Mouse (Mus musculus) forebrain, embryonic 10.5 days (tissue): ENCODE measurements around the gene Acvr1b. TPM values are rescaled to one million over a fixed set of nuclear protein-coding genes. Genes with fewer than 3 reads are reported as not detected.

ENCODE experiments used
- DNase-seq: peaks from one replicate; pipeline ENCODE4 v3.0.0-alpha.2; 2017; ENCODE audit warnings: low spot score; ENCODE audit errors: extremely low spot score
- H3K27ac ChIP-seq: fragments of 300-500 bp; sonication (generic); 2 replicates; pipeline ENCODE4 v1.5.1; 2016; ENCODE audit warnings: mild to moderate bottlenecking
- H3K27me3 ChIP-seq: fragments of 300-500 bp; sonication (generic); 2 replicates; pipeline ENCODE4 v1.6.1; 2016; ENCODE audit warnings: mild to moderate bottlenecking; ENCODE audit not compliant: poor library complexity, severe bottlenecking
- H3K36me3 ChIP-seq: fragments of 300-500 bp; sonication (generic); replicated peaks from 2 replicates; pipeline ENCODE4 v1.6.1; 2016; ENCODE audit warnings: mild to moderate bottlenecking, moderate library complexity
- H3K4me1 ChIP-seq: fragments of 300-500 bp; sonication (generic); 2 replicates; pipeline ENCODE4 v1.6.1; 2016
- H3K4me3 ChIP-seq: fragments of 300-500 bp; sonication (generic); 2 replicates; pipeline ENCODE4 v1.5.1; 2016; ENCODE audit warnings: mild to moderate bottlenecking, moderate library complexity
- H3K9me3 ChIP-seq: fragments of 300-500 bp; sonication (generic); 2 replicates; pipeline ENCODE4 v1.6.1; 2016; ENCODE audit warnings: mild to moderate bottlenecking, moderate library complexity
- WGBS: fragments of 180-500 bp; shearing (Covaris S2); methylation state at CpG from one replicate; pipeline ENCODE4 v1.1.7; 2016; 5-methylcytosine and 5-hydroxymethylcytosine counted together
- polyA plus RNA-seq: library from polyadenylated mRNA; unstranded; fragments of >200 nt; fragmentation: Nextera tagmentation; extraction: Ambion mirVana; gene quantifications from 2 replicates; pipeline ENCODE4 v1.2.1, GENCODE M21; 2016

Acvr1b gene
- polyA plus RNA-seq, 1 experiment from 2014 or later = 5.8 TPM

DNA sequence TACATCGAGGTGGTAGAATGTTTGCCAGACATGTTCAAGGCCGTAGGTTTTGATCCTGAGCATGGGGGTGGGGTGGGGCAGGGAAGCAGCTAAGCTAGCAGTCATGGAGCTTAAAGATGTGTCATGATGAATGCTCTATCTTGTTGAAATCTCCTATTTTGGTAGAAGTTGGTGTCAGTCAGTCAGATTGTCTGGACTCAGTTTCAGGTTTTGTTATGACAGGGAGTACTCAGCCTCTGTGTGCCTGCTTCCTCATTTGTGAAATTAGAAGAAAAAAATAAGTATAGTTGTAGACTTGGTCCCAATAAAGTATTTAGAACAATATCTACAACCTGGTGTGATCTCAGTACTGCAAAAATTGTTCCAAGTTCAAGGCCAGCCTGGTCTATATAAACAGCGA is 35.2 kb upstream of the Acvr1b start:
- WGBS = 90% methylated on average over 3 of the region's 3 CpGs
- Histone ChIP-seq H3K4me3 (no peak overlapping the region), H3K4me1 (peaks cover 61% of the 10 kb centered on the region), H3K27me3 (peaks cover 42% of the 10 kb centered on the region), H3K36me3 (0 out of 2 replicates have a peak, but pooled peaks cover 3% of the 10 kb centered on the region), H3K9me3 (no peaks in the 10 kb centered on the region), H3K27ac (no peak overlapping the region)
- no peak for DNase-seq

GRCm38 (mm10) chr15:101139885-101140284 is 34.0 kb upstream of the Acvr1b start:
- peaks cover 60% of the 10 kb centered on the region for H3K4me1 ChIP-seq
- peak overlapping the region; percentile 64 for H3K27ac ChIP-seq
- 9% methylated on average over 12 of the region's 12 CpGs for WGBS
- no peak for DNase-seq
- H3K4me3 ChIP-seq = peak overlapping the region; percentile 9; the same call in 1 of the 2 replicates
- H3K27me3 ChIP-seq = peaks cover 47% of the 10 kb centered on the region
- H3K9me3 ChIP-seq = no peaks in the 10 kb centered on the region
- H3K36me3 ChIP-seq = 0 out of 2 replicates have a peak, but pooled peaks cover 3% of the 10 kb centered on the region

DNA sequence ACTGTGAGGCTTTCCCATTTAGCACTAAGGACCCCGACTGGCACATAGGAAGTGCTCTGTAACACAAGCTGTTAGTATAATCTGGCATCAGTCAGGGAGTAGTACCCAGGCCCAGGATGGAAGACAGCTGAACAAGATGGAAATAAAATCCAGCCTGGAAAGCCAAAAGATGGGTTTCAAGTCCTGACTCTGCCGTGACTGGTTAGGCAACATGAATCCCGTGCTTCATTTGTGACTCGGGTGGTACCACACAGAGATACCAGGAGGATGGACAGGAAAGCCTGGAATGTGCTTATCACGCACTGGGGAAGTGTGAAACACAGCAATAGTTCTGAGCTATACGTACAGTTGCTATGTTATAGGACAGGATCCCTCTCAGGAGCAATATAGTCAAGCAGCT is 33.3 kb upstream of the Acvr1b start:
- DNase-seq = no peak
- Histone ChIP-seq H3K27me3 (peaks cover 40% of the 10 kb centered on the region), H3K36me3 (0 out of 2 replicates have a peak, but pooled peaks cover 3% of the 10 kb centered on the region), H3K9me3 (no peaks in the 10 kb centered on the region), H3K4me3 (0 out of 2 replicates have a peak overlapping the region, but pooled peaks have one; percentile 8), H3K4me1 (peaks cover 60% of the 10 kb centered on the region), H3K27ac (peak overlapping the region; percentile 64; the same call in 1 of the 2 replicates)
- 64% methylated on average over 6 of the region's 6 CpGs for WGBS

GRCm38 (mm10) chr15:101141061-101141541 is 32.8 kb upstream of the Acvr1b start:
- H3K4me3 ChIP-seq = 0 out of 2 replicates have a peak overlapping the region, but pooled peaks have one; percentile 8
- peaks cover 64% of the 10 kb centered on the region for H3K4me1 ChIP-seq
- peak; percentile 79 for DNase-seq
- peaks cover 38% of the 10 kb centered on the region for H3K27me3 ChIP-seq
- no peaks in the 10 kb centered on the region for H3K9me3 ChIP-seq
- H3K27ac ChIP-seq = no peak overlapping the region
- H3K36me3 ChIP-seq = 0 out of 2 replicates have a peak, but pooled peaks cover 3% of the 10 kb centered on the region
- 5% methylated on average over 12 of the region's 14 CpGs for WGBS

GRCm38 (mm10) chr15:101142672-101143071 is 31.2 kb upstream of the Acvr1b start:
- WGBS = 57% methylated on average over 8 of the region's 8 CpGs
- no peak overlapping the region for H3K27ac ChIP-seq
- no peak overlapping the region for H3K4me3 ChIP-seq
- H3K4me1 ChIP-seq = peaks cover 78% of the 10 kb centered on the region
- no peaks in the 10 kb centered on the region for H3K9me3 ChIP-seq
- no peaks in the 10 kb centered on the region for H3K36me3 ChIP-seq
- H3K27me3 ChIP-seq = peaks cover 40% of the 10 kb centered on the region
- no peak for DNase-seq

- no peaks in the 10 kb centered on the region for H3K9me3 ChIP-seq
- H3K27me3 ChIP-seq = peaks cover 40% of the 10 kb centered on the region
- no peak overlapping the region; the same call in 1 of the 2 replicates for H3K4me3 ChIP-seq
- no peaks in the 10 kb centered on the region for H3K36me3 ChIP-seq
- H3K27ac ChIP-seq = peak overlapping the region; percentile 48
- no peak for DNase-seq
- 20% methylated on average over 8 of the region's 8 CpGs for WGBS
- H3K4me1 ChIP-seq = peaks cover 87% of the 10 kb centered on the region
Measured at GRCm38 (mm10) chr15:101143494-101143893, 30.4 kb upstream of the Acvr1b start.

GRCm38 (mm10) chr15:101144176-101144575 is 29.7 kb upstream of the Acvr1b start:
- H3K36me3 ChIP-seq = no peaks in the 10 kb centered on the region
- no peak overlapping the region for H3K4me3 ChIP-seq
- DNase-seq = no peak
- H3K27ac ChIP-seq = peak overlapping the region; percentile 80; the same call in 1 of the 2 replicates
- peaks cover 86% of the 10 kb centered on the region for H3K4me1 ChIP-seq
- H3K9me3 ChIP-seq = no peaks in the 10 kb centered on the region
- 88% methylated on average over 5 of the region's 5 CpGs for WGBS
- peaks cover 37% of the 10 kb centered on the region for H3K27me3 ChIP-seq

- 91% methylated on average over 8 of the region's 8 CpGs for WGBS
- Histone ChIP-seq H3K27me3 (peaks cover 32% of the 10 kb centered on the region), H3K36me3 (no peaks in the 10 kb centered on the region), H3K4me1 (peaks cover 80% of the 10 kb centered on the region), H3K27ac (peak overlapping the region; percentile 80; the same call in 1 of the 2 replicates), H3K4me3 (no peak overlapping the region), H3K9me3 (no peaks in the 10 kb centered on the region)
- DNase-seq = no peak
Measured at GRCm38 (mm10) chr15:101144779-101145178, 29.1 kb upstream of the Acvr1b start.

DNA sequence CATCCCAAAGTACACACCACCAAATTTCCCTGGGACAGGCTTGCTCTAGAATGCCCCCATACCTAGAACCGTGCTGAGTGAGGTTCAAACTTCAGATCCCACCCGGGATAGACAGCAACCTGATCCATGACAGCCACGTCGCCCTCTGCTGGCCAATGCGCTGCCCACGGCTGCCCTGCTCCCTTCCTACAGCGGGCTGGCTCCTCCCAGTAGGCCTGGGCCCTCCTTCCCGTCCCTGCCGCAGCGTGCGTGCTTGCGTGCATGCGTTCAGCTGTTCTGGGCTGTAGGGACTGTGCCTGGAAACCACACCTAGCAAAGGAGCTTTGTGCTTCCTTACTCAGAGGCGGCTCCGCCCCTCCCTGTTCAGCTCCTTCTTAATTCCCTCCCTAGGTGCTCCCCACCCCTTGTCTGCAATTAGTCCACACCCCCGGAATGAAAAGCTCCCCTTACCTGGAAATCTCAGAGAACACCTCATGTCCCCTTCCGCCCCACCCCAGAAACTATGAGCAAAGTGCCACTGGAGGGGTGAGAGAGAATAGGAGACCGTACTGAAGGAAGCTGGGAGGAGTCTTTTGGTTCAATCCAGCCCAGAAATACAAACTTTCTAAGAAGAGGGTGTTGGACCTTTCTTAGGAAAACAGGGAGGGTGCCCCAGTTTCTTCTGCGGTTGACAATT is 28.3 kb upstream of the Acvr1b start:
- WGBS = 9% methylated on average over 19 of the region's 19 CpGs
- Histone ChIP-seq H3K36me3 (no peaks in the 10 kb centered on the region), H3K9me3 (no peaks in the 10 kb centered on the region), H3K4me1 (peaks cover 72% of the 10 kb centered on the region), H3K27ac (peak overlapping the region; percentile 80), H3K4me3 (peak overlapping the region; percentile 36), H3K27me3 (peaks cover 25% of the 10 kb centered on the region)
- peak; percentile 95 for DNase-seq

DNA sequence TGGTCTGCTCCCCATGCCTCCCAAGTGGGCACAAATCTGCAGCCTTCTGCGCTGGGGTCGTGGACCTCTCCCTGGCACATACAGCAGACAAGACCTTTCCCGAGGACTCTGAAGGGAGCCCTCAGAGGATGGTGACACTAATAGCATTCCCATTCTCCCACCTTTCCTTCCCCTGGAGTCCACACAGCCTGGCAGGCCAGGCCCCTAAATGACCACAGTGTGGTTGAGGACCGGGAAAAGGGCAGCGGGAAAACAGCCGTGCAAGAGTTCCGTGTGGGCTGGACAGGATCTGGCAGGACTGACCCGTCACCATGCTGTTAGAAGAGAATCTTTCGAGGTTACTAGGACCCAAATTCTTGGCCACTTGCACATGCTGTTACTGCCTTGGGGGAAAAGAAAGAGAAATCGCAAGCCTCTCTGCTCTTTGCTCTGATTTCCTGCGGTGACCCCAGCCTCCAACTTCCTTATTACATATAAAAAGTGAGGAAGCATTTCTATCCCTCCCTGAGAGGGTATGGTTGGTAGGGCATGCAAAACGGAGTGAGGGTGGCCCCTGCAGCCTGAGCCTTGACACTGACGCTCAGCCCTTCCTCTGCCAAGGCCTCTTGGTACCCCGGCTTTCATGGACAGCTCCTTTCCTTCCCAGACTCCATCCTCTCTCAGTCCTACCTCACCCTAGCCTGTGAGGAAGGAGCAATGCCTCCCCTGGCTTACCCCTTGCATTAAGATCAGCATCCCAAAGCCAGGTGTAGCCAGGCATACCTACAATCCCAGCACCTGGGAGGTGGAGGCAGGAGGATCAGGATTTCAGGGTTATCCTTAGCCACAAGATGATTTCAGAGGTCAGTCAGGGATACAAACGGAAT is 27.5 kb upstream of the Acvr1b start:
- Histone ChIP-seq H3K27me3 (peaks cover 21% of the 10 kb centered on the region), H3K36me3 (no peaks in the 10 kb centered on the region), H3K4me3 (peak overlapping the region; percentile 36; the same call in 1 of the 2 replicates), H3K4me1 (peaks cover 64% of the 10 kb centered on the region), H3K9me3 (no peaks in the 10 kb centered on the region), H3K27ac (peak overlapping the region; percentile 80)
- WGBS = 69% methylated on average over 15 of the region's 15 CpGs
- DNase-seq = no peak

DNA sequence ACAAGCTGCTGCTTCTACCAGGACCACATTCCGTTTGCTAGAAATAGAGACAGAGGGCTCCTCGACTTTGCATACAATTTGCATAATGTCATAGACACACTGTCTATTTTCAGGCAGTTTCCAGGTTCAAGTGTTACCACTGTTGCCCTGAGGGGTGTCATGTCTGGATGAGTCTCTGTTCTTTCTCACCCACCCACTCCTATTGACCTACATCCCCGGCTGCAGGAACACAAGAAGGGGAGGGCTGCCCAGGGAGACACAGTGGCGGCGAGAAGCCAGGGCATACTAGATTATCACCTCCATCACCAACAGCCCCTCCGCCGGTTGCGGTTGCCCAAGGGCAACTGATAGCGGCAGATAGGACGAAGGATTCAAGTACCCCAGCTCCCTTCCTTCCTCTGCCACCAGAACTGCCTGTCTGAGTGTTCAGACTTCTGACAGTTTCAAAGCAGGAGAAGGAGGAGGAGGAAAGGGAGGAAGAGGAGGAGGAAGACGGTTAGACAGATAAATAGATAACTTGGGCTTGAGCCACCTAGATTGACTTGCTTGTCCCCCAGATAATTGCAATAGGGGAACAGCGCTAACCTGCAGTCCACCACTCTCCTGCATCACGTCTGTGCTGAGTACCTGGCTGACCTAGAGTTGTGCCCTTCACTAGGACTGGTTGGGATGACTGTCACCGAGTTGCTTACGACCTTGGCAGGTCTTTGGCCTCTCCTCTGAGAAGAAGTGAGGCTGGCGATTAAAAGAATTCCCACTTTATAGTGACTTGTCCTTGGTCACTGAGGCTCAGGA is 26.6 kb upstream of the Acvr1b start:
- no peaks in the 10 kb centered on the region for H3K9me3 ChIP-seq
- 89% methylated on average over 16 of the region's 16 CpGs for WGBS
- no peak overlapping the region for H3K4me3 ChIP-seq
- H3K4me1 ChIP-seq = peaks cover 61% of the 10 kb centered on the region
- peaks cover 21% of the 10 kb centered on the region for H3K27me3 ChIP-seq
- DNase-seq = no peak
- 0 out of 2 replicates have a peak overlapping the region, but pooled peaks have one; percentile 35 for H3K27ac ChIP-seq
- H3K36me3 ChIP-seq = no peaks in the 10 kb centered on the region

DNA sequence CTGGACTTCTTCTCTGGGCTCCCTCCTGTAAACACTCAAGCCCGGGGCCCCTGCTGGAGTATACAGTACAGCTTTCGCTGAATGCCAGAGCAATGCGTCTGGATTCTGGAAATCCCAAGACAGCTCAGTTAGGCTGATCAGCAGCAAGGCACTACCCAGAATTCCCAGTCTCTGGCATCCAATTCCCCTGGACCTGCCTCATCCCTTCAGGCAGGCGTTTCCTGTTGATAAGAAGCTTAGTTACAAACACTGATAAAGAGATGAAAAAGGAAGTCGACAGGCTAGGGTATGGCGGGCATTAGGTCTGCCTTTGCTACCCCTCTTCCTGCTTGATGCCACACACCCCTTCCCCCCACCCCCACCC is 26.0 kb upstream of the Acvr1b start:
- H3K27ac ChIP-seq = 0 out of 2 replicates have a peak overlapping the region, but pooled peaks have one; percentile 35
- H3K4me3 ChIP-seq = no peak overlapping the region
- H3K9me3 ChIP-seq = no peaks in the 10 kb centered on the region
- H3K27me3 ChIP-seq = peaks cover 19% of the 10 kb centered on the region
- peaks cover 55% of the 10 kb centered on the region for H3K4me1 ChIP-seq
- WGBS = 62% methylated on average over 6 of the region's 6 CpGs
- H3K36me3 ChIP-seq = no peaks in the 10 kb centered on the region
- DNase-seq = no peak
